Mouse (Mus musculus) kidney, adult 2 months (tissue): ENCODE results near the gene Eif3i. TPM values are rescaled to one million over a fixed set of nuclear protein-coding genes. Genes with fewer than 3 reads are reported as not detected.
A peak's percentile ranks its signal among the peaks of the same experiment; 100 is the strongest.

Experiments
- DNase-seq: peaks from one replicate; pipeline ENCODE4 v3.0.0; 2021
- H3K27ac ChIP-seq: fragments of 200-500 bp; 2 replicates; pipeline ENCODE4 v1.5.1; 2012; ENCODE audit warnings: low read depth, low read length, control low read depth, inconsistent platforms; ENCODE audit not compliant: insufficient read depth
- H3K27me3 ChIP-seq: fragments of 200-500 bp; replicated peaks from 2 replicates; pipeline ENCODE4 v1.6.1; 2012; ENCODE audit warnings: mild to moderate bottlenecking, moderate library complexity, low read length, inconsistent platforms; ENCODE audit not compliant: control insufficient read depth, insufficient read depth
- H3K36me3 ChIP-seq: fragments of 200-500 bp; 2 replicates; pipeline ENCODE4 v1.6.1; 2012; ENCODE audit warnings: mild to moderate bottlenecking, moderate library complexity, low read length, inconsistent platforms; ENCODE audit not compliant: control insufficient read depth, insufficient read depth
- H3K4me1 ChIP-seq: fragments of 200-500 bp; 2 replicates; pipeline ENCODE4 v1.6.1; 2011; ENCODE audit warnings: low read length; ENCODE audit not compliant: control insufficient read depth, insufficient read depth
- H3K4me3 ChIP-seq: fragments of 200-500 bp; 2 replicates; pipeline ENCODE4 v1.5.1; 2011; ENCODE audit warnings: mild to moderate bottlenecking, low read depth, low read length, control low read depth; ENCODE audit not compliant: insufficient read depth
- CTCF ChIP-seq: fragments of 200-500 bp; conservative IDR thresholded peaks from 2 replicates; pipeline ENCODE4 v1.5.1; 2011; ENCODE audit warnings: low read depth, mild to moderate bottlenecking, control low read depth, low read length, moderate library complexity, mixed read lengths; ENCODE audit not compliant: insufficient read depth, insufficient read length
- POLR2A ChIP-seq: fragments of 200-500 bp; IDR thresholded peaks from one replicate; pipeline ENCODE4 v1.6.1; 2011; ENCODE audit warnings: low read depth, low read length, control low read depth
- WGBS: fragments of 180-500 bp; shearing (Covaris S2); methylation state at CpG from one replicate; pipeline ENCODE4 v1.1.7; 2018; 5-methylcytosine and 5-hydroxymethylcytosine counted together
- polyA plus RNA-seq: library from polyadenylated mRNA; depleted of rRNA; stranded (reverse); fragments of >200 nt; gene quantifications from 2 replicates; pipeline ENCODE4 v1.2.3, GENCODE M21; 2012

Eif3i gene
- polyA plus RNA-seq, 1 experiment, result 311 TPM

DNA sequence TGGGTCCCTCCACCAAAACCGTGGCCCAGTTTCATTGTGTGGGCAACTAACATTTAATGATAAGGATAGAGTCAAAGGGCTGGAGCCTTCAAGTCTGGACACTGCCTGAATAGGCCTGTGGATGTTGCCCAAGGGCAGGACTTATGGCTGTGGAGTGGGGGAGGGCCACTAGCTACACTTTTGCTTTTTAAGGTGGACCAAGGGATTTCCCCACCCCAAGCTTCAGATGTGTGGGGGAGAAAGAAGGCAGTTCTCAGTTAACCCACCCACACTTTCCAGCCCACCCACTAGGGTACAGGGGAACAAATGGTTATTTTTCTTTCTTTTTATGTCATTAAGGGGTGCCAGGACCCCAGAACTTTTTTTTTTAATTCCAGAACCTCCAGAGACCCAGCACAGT is 16.1 kb downstream of the Eif3i start:
- Histone ChIP-seq H3K4me3 (no peak overlapping the region; the same call in 1 of the 2 replicates), H3K27me3 (no peaks in the 10 kb centered on the region), H3K27ac (peak overlapping the region; percentile 72; the same call in 1 of the 2 replicates), H3K4me1 (peaks cover 3% of the 10 kb centered on the region; the same call in 1 of the 2 replicates), H3K36me3 (no peaks in the 10 kb centered on the region)
- TF ChIP-seq POLR2A (no peak), CTCF (no peak)
- 79% methylated on average over 1 of the region's 1 CpGs for WGBS
- no peak for DNase-seq

DNA sequence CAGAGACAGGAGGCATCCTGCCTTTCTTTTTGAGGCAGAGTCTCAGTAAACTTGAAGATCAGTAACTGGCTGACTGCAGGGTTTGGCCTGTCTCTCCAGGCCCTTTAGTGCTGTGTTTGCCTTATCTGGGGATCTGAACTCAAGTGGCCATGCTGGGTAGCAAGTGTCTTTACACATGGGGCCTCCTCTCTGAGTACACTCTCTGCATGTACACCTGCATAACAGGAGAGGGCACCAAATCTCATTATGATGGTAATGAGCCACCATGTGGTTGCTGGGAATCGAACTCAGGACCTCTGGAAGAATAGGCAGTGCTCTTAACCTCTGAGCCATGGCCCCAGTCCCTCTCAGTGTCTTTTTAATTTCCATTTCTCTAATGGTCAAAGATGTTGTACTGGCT is 18.2 kb downstream of the Eif3i start:
- no peak overlapping the region for H3K27ac ChIP-seq
- no peak overlapping the region for H3K4me3 ChIP-seq
- H3K36me3 ChIP-seq, result no peaks in the 10 kb centered on the region
- TF ChIP-seq POLR2A (no peak), CTCF (no peak)
- peaks cover 3% of the 10 kb centered on the region; the same call in 1 of the 2 replicates for H3K4me1 ChIP-seq
- no peaks in the 10 kb centered on the region for H3K27me3 ChIP-seq
- 87% methylated on average over 1 of the region's 1 CpGs for WGBS
- DNase-seq, result no peak

DNA sequence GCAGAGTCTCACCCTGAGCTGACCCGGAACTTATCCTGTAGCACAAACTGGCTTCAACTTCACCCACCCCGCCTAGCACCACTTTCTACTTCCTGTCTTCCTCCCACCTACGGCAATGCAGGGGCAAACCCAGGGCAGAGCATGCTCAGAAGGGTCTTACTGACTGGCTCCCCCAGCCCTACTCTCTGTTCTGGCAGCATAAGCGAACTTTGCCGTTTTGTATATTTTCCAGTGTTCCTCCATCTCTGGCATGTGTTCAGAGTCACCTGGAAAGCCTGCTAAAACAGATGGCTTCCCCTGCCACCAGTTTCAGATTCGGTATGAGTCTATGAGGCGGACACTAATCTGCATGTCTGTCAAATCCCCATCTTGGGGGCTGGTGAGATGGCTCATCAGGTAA is 20.1 kb downstream of the Eif3i start:
- H3K27ac ChIP-seq, result peak overlapping the region; percentile 54; the same call in 1 of the 2 replicates
- DNase-seq, result no peak
- WGBS, result 61% methylated on average over 7 of the region's 7 CpGs

GRCm38 (mm10) chr4:129578466-129578865 is 22.0 kb downstream of the Eif3i start, which contains the start of gene Fam167b:
Gene Fam167b (minus strand): TSS chr4:129578549.
- WGBS, result 67% methylated on average over 5 of the region's 5 CpGs
- Histone ChIP-seq H3K27me3 (no peaks in the 10 kb centered on the region), H3K4me3 (peak within 1 kb of the TSS; percentile 64)

More for the DNA sequence above, 20.1 kb downstream of the Eif3i start:
- no peak overlapping the region for H3K4me3 ChIP-seq
- H3K27me3 ChIP-seq, result no peaks in the 10 kb centered on the region
- TF ChIP-seq CTCF, result no peak
- no peak for TF ChIP-seq POLR2A
- H3K36me3 ChIP-seq, result no peaks in the 10 kb centered on the region
- H3K4me1 ChIP-seq, result peaks cover 3% of the 10 kb centered on the region; the same call in 1 of the 2 replicates

GRCm38 (mm10) chr4:129577688-129578087 is 22.8 kb downstream of the Eif3i start:
- no peak for DNase-seq
- 69% methylated on average over 7 of the region's 7 CpGs for WGBS
- no peak for TF ChIP-seq CTCF
- TF ChIP-seq POLR2A, result no peak
- peak overlapping the region; percentile 64 for H3K4me3 ChIP-seq
- H3K36me3 ChIP-seq, result no peaks in the 10 kb centered on the region
- H3K27me3 ChIP-seq, result no peaks in the 10 kb centered on the region
- no peaks in the 10 kb centered on the region for H3K4me1 ChIP-seq
- H3K27ac ChIP-seq, result peak overlapping the region; percentile 94

More at GRCm38 (mm10) chr4:129578466-129578865, 22.0 kb downstream of the Eif3i start, which contains the start of gene Fam167b:
- peak; percentile 89 for DNase-seq
- no peaks in the 10 kb centered on the region for H3K36me3 ChIP-seq
- H3K4me1 ChIP-seq, result no peaks in the 10 kb centered on the region
- peak within 1 kb of the TSS; percentile 94 for H3K27ac ChIP-seq
- TF ChIP-seq POLR2A, result no peak
- no peak for TF ChIP-seq CTCF

DNA sequence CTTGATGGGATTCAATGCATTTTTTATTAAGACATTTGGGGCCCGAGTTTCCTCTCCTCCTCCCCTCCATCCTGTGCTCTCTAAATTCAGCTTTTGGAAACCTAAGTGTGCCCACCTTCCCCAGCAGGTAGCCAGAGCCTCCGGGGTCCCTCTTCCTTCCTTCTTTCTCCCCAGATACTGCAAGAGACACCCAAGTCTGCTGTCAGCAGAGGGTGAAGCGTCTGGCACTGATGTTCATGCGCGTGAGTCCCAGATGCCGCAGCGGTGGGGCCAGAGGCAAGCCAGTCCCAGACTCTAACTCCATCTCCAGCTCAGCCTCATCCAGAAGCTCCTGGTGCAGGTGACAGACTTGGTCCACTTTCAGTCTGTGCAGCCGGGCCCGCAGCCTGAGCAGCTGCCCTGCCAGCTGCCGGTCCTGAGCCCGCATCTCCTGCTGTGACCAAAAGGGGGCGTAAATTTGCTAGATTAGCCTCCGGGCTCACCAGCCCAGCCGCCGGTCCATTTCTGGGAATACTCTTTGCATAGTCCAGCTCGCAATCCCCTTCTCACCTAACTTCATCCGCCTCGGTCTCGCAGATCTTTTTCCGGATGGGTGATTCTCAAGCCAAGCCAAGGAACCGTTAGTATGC is 23.5 kb downstream of the Eif3i start:
- 19% methylated on average over 21 of the region's 21 CpGs for WGBS
- peak overlapping the region; percentile 30 for H3K4me3 ChIP-seq
- DNase-seq, result peak; percentile 85
- TF ChIP-seq POLR2A (no peak), CTCF (peak; percentile 75)
- no peaks in the 10 kb centered on the region for H3K27me3 ChIP-seq
- H3K4me1 ChIP-seq, result no peaks in the 10 kb centered on the region
- no peaks in the 10 kb centered on the region for H3K36me3 ChIP-seq
- peak overlapping the region; percentile 51 for H3K27ac ChIP-seq

DNA sequence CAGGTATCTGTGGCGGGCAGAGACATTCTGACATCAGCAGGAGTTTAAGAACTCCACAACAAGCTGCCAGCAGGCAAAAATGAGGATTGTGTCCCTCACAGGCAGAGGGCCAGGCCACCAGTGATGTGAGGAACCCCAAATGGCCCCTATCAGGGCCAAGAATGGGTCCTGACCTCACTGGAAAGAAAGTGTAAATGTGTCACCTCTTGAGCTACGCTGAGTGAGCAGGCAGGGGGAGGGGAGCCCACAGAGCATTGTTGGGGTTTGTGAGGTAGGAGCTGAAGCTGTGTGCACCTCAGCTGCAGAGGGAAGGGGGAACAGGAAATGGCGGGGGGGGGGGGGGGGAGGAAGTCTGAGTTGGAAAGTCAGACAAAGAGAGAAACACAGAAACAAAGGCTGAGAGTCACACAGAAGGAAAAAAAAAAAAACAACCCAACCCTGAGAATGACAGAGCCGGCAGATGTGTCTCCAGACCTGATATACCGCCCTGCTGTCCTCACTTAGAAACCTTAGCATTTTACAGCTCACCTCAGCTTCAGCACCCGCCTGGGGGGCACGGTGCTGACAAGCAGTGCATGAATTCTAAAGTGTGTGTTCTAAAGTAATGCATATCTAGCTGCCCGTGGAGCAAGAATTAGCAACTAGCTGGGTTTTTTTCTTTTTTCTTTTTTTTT is 25.1 kb downstream of the Eif3i start:
- no peak overlapping the region for H3K27ac ChIP-seq
- no peaks in the 10 kb centered on the region for H3K4me1 ChIP-seq
- H3K27me3 ChIP-seq, result no peaks in the 10 kb centered on the region
- no peak for TF ChIP-seq CTCF
- TF ChIP-seq POLR2A, result no peak
- peak; percentile 33 for DNase-seq
- H3K4me3 ChIP-seq, result no peak overlapping the region
- H3K36me3 ChIP-seq, result no peaks in the 10 kb centered on the region
- WGBS, result 32% methylated on average over 7 of the region's 8 CpGs
